Mouse (Mus musculus) fibroblast of lung, adult 2 months (primary cell): ENCODE results near the gene Trim15.

Experiments used
- DNase-seq: peaks from one replicate; pipeline ENCODE4 v3.0.0-alpha.2; 2011; ENCODE audit warnings: low read depth

Gene Trim15

GRCm38 (mm10) chr17:36869284-36869954, 2.4 kb upstream of the Trim15 start, which contains the start of gene Trim10:
Gene Trim10 (plus strand): TSS chr17:36869574.
- no peak for DNase-seq

- DNase-seq: no peak
Observed at GRCm38 (mm10) chr17:36868836-36869235, 1.8 kb upstream of the Trim15 start.

- no peak for DNase-seq
Observed at GRCm38 (mm10) chr17:36861680-36862079, 5.3 kb downstream of the Trim15 start.

GRCm38 (mm10) chr17:36858181-36858580, 8.8 kb downstream of the Trim15 start:
- DNase-seq: no peak

GRCm38 (mm10) chr17:36856236-36856635, 10.8 kb downstream of the Trim15 start:
- no peak for DNase-seq

GRCm38 (mm10) chr17:36855484-36855883, 11.5 kb downstream of the Trim15 start:
- DNase-seq: no peak

- DNase-seq: no peak
Observed at GRCm38 (mm10) chr17:36851627-36852026, 15.4 kb downstream of the Trim15 start.

GRCm38 (mm10) chr17:36851200-36851599, 15.8 kb downstream of the Trim15 start:
- no peak for DNase-seq

- DNase-seq: no peak
Observed at GRCm38 (mm10) chr17:36849992-36850391, 17.0 kb downstream of the Trim15 start.

GRCm38 (mm10) chr17:36848911-36849310, 18.1 kb downstream of the Trim15 start:
- DNase-seq: no peak

- peak; percentile 8 for DNase-seq
Observed at GRCm38 (mm10) chr17:36844725-36845124, 22.3 kb downstream of the Trim15 start.

GRCm38 (mm10) chr17:36844286-36844719, 22.7 kb downstream of the Trim15 start:
- peak; percentile 38 for DNase-seq

- DNase-seq: no peak
Observed at GRCm38 (mm10) chr17:36843696-36844095, 23.3 kb downstream of the Trim15 start.

- DNase-seq: no peak
Observed at GRCm38 (mm10) chr17:36840961-36841445, 26.0 kb downstream of the Trim15 start.

GRCm38 (mm10) chr17:36839931-36840330, 27.1 kb downstream of the Trim15 start:
- no peak for DNase-seq

GRCm38 (mm10) chr17:36839001-36839400, 28.0 kb downstream of the Trim15 start:
- no peak for DNase-seq

GRCm38 (mm10) chr17:36836874-36837647, 29.9 kb downstream of the Trim15 start, which contains the start of gene Trim26:
Gene Trim26 (plus strand): TSS chr17:36837134.
- peak; percentile 94 for DNase-seq

- DNase-seq: no peak
Observed at GRCm38 (mm10) chr17:36836427-36836812, 30.6 kb downstream of the Trim15 start.

GRCm38 (mm10) chr17:36835591-36836426, 31.2 kb downstream of the Trim15 start:
- peak; percentile 44 for DNase-seq

- DNase-seq: no peak
Observed at GRCm38 (mm10) chr17:36832694-36833093, 34.3 kb downstream of the Trim15 start.

- DNase-seq: no peak
Observed at GRCm38 (mm10) chr17:36830470-36830869, 36.5 kb downstream of the Trim15 start.

- no peak for DNase-seq
Observed at GRCm38 (mm10) chr17:36828488-36828887, 38.5 kb downstream of the Trim15 start.
